Mouse (Mus musculus) heart, embryonic 12.5 days (tissue): ENCODE data around the gene 1110059G10Rik. TPM values are rescaled to one million over a fixed set of nuclear protein-coding genes. Genes with fewer than 3 reads are reported as not detected.

Source experiments
- polyA plus RNA-seq: library from polyadenylated mRNA; unstranded; fragments of >200 nt; fragmentation: Nextera tagmentation; extraction: Ambion mirVana; gene quantifications from 2 replicates; pipeline ENCODE4 v1.2.1, GENCODE M21; 2016

1110059G10Rik gene
- polyA plus RNA-seq, 1 experiment from 2014 or later, result 23.2 TPM

Other genes with a start within 250 kb of the 1110059G10Rik start
- not detected in 2 replicates for gene Topaz1, start 203.7 kb downstream of the 1110059G10Rik start, polyA plus RNA-seq
- gene Tcaim, start 145.5 kb downstream of the 1110059G10Rik start, polyA plus RNA-seq, result 4.6 and 5.5 TPM in 2 replicates
- 0.58 TPM in 1 of 2 replicates, not detected in the other for gene Gm35549, start 107.0 kb downstream of the 1110059G10Rik start, polyA plus RNA-seq
- 59.0 and 60.3 TPM in 2 replicates for gene Zfp445, start 85.0 kb downstream of the 1110059G10Rik start, polyA plus RNA-seq
- gene Zkscan7, start 65.3 kb downstream of the 1110059G10Rik start, polyA plus RNA-seq, result 2.5 and 2.8 TPM in 2 replicates
- 12.0 and 14.0 TPM in 2 replicates for gene Zfp105, start 27.9 kb downstream of the 1110059G10Rik start, polyA plus RNA-seq
- gene Kif15, start within 50 bp of the 1110059G10Rik start, polyA plus RNA-seq, result 27.5 and 32.6 TPM in 2 replicates
- gene Tmem42, start 70.3 kb upstream of the 1110059G10Rik start, polyA plus RNA-seq, result 16.8 and 18.7 TPM in 2 replicates
- 0.33 and 0.60 TPM in 2 replicates for gene Tgm4, start 83.7 kb upstream of the 1110059G10Rik start, polyA plus RNA-seq
- 62.2 and 64.5 TPM in 2 replicates for gene Zdhhc3, start 162.2 kb upstream of the 1110059G10Rik start, polyA plus RNA-seq
- 69.6 and 71.3 TPM in 2 replicates for gene Exosc7, start 162.2 kb upstream of the 1110059G10Rik start, polyA plus RNA-seq
- not detected in 2 replicates for gene Clec3b, start 199.9 kb upstream of the 1110059G10Rik start, polyA plus RNA-seq